Mouse (Mus musculus): ENCODE results near the gene Slc18b1. TPM values are rescaled to one million over a fixed set of nuclear protein-coding genes. Genes with fewer than 3 reads are reported as not detected.
"Not testable (repeated sequence)": the region's sequence is repeated elsewhere in the genome, so short reads cannot be mapped to it uniquely, and the experiment has no call there.

Gene Slc18b1
- total RNA-seq (2021), result 10 to 100 TPM; 28.1 to 31.2 TPM
- long read RNA-seq, experiment 1, transcript Slc18b1-201 (14 exons, 2,837 nt), result major isoform, 11 of 19 reads
- long read RNA-seq, experiment 1, partial matches to known transcripts, result 0 of 19 reads
- long read RNA-seq, experiment 1, other reads (novel, unspliced or antisense), result 8 of 19 reads
- long read RNA-seq, experiment 2, transcript Slc18b1-201 (14 exons, 2,837 nt), result major isoform, 10 of 27 reads
- long read RNA-seq, experiment 2, partial matches to known transcripts, result 0 of 27 reads
- long read RNA-seq, experiment 2, other reads (novel, unspliced or antisense), result 16 of 27 reads

DNA sequence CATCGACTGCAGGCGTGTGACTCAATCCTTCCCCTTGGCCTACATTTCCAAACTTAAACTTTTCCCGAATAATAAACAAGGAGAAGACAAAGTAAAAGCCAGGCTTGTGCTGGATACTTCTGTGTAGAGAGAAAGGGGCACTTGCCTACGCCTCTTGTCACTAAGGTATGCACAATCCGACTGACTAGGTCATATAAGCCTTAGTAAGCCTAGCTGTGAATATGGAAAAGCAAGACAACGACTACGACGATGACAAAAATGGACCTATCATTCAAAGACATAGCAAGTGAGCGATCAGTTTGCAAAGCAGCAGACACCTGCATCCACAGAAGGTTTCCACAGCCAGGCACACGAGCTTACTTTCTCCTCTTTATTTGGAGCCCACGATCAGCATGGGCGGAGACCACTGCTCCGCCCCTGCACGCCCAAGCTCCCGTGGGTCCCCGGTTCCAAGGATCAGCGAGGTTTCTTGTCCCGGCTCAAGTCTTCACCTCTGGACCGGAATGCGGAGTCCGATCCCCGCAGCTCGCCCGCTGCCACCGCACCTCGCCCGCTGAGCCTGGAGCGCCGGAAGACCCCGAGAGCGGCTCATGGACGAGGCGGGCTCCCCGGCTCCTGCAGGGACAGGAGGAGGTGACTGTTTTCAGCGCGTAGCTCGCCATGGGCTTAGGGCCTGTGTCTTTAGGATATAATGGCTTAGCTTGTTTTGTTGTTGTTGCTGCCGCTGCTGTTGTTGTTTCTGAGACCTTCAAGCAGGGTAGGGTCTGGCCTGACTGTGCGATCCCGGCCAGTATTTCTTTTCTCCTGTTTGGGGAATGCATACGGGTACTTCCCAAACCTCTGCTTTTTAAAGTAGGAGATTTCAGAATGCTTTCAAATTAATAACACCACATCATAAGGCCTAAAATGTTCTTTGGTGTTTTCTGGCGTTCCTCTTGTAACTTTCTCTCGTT lies at the start of gene Slc18b1:
Gene Slc18b1 (plus strand): TSS at position 436 of the 953 bp plus-strand sequence.
- no peak for TF ChIP-seq CTCF (conservative IDR thresholded peaks at IDR 0.05)
- H3K27ac ChIP-seq, result peak within 1 kb of the TSS; percentile 92
- H3K4me3 ChIP-seq, result peak within 1 kb of the TSS; percentile 80
- DNase-seq (ENCODE audit: low spot score in 2 of 2), result peak in 1 of 2 experiments; percentile 39

- Histone ChIP-seq H3K27ac (no peak overlapping the region), H3K4me3 (no peak overlapping the region)
- TF ChIP-seq CTCF (conservative IDR thresholded peaks at IDR 0.05), result no peak
- DNase-seq (ENCODE audit: low spot score in 2 of 2), result no peak
These were observed 42.6 kb upstream of the Slc18b1 start for GRCm38 (mm10) chr10:23754166-23754565.

DNA sequence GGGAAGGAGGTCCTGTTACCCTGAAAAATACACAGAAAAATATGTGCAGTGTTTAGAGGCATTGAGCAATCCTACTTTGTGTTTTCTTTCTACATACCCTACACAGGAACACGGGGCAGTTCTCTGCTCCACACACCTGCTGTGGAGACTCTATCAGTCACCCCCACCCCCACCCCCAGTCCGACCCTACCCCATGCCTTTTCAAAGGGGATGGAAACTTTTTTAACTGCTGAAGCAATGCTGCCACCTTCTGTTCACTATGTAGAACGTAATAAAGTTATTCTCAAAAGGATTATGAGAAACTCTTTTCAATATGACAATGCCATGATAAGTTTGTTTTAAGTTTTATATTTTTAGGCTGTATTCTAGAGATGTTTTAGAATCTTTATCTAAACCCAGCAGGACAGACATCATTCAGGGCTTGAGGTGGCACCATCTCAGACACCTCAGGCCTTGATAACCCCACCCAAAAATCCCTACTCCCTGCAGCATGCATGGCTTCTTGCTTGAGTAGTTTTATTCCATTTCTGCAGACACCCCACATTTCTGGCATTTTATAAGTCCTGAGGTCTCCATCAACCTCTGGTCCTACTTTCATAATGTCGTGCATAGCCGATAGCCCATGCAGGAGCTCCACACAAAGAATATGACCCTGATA lies 19.4 kb upstream of the Slc18b1 start:
- no peak for DNase-seq (ENCODE audit: low spot score in 2 of 2)
- peak; percentile 74 for TF ChIP-seq CTCF (conservative IDR thresholded peaks at IDR 0.05)
- H3K4me3 ChIP-seq, result no peak overlapping the region
- no peak overlapping the region for H3K27ac ChIP-seq

DNA sequence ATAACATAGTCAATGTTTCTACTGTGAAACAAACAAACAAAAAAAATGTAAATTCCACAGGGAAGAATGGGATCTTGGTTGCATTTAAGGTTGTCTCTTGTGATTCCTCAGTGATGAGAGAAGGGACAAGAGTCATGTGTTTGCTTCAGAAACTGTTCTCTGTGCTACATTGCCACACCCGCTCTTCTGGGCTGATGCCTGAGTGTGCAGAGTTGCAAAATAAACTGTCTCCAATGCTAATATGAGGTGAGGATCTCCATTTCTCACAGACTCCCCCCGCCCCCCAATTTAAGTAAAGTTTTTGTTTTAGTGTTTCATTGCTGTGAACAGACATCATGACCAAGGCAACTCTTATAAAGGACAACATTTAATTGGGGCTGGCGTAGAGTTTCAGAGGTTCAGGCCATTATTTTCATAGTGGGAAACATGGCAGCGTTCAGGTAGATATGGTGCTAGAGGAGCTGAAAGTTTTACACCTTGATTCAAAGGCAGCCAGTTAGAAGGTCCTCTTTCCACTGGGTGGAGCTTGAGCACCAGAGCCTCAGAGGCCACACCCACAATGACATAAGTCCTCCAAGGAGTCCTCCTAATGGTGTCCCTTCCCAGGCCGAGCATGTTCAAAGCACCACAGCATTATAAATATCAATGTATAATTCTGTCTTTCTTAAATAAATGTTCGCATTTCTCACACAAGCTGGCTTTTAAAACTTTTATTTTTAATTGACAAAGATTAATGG lies 16.1 kb upstream of the Slc18b1 start:
- DNase-seq (ENCODE audit: low spot score in 2 of 2), result no peak
- Histone ChIP-seq H3K4me3 (no peak overlapping the region), H3K27ac (no peak overlapping the region)
- TF ChIP-seq CTCF (conservative IDR thresholded peaks at IDR 0.05), result no peak

- Histone ChIP-seq H3K27ac (no peak overlapping the region), H3K4me3 (no peak overlapping the region)
- DNase-seq (ENCODE audit: low spot score in 2 of 2), result no peak
- no peak for TF ChIP-seq CTCF (conservative IDR thresholded peaks at IDR 0.05)
These were observed 14.7 kb upstream of the Slc18b1 start for GRCm38 (mm10) chr10:23781760-23782735.

DNA sequence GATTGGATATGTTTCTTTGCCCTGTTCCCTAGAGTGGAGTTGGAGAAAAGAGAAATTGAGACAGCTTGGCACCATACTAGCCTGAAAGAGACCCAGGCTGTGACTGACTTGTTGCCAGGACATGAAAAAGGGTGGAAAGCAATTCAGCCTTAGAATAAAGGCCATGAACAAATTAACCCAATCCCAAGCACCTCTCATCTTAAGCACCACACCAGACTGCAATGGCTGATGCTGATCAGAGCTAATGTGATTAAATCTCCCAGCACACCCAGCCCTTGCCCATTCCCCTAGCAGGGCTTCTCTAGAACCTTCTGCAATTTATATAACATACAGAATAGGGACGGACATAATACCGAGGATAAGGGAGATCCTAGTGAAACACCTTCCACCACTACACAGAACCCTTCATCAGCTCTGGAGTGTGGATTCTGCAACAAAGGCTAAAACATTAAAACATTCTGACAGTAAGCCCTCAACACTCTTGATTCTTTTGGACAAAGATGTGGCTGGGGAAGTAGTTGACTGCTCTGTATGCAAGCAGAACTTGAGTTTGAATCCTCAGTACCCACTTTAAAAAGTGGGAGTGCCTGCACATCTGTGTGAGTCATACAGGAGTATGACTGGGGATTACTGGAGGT lies 13.8 kb upstream of the Slc18b1 start:
- Histone ChIP-seq H3K4me3 (no peak overlapping the region), H3K27ac (no peak overlapping the region)
- no peak for DNase-seq (ENCODE audit: low spot score in 2 of 2)
- TF ChIP-seq CTCF (conservative IDR thresholded peaks at IDR 0.05), result no peak

GRCm38 (mm10) chr10:23783493-23783884 lies 13.3 kb upstream of the Slc18b1 start:
- no peak for TF ChIP-seq CTCF (conservative IDR thresholded peaks at IDR 0.05)
- Histone ChIP-seq H3K27ac (no peak overlapping the region), H3K4me3 (no peak overlapping the region)
- DNase-seq (ENCODE audit: low spot score in 2 of 2), result no peak

DNA sequence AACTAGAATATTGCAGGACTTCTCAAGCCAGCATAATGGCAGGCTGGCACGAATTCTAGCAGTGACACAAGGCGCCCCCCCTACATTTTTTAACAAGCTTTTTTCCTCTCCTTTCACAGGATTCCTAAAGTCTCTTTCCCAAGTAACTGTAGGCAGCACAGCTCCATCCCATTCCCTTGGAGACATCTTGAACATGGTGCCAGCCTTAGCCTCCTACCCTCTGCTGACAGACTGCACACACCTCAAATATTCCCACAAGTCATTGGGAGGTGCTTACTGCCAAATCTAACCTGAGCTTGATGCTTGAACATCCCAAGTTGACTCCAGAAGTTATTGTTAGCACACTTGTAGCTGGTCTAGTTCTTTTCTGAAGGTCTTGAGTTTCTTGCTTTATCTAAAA lies 12.7 kb upstream of the Slc18b1 start:
- Histone ChIP-seq H3K27ac (no peak overlapping the region), H3K4me3 (no peak overlapping the region)
- DNase-seq (ENCODE audit: low spot score in 2 of 2), result no peak

GRCm38 (mm10) chr10:23785599-23785998 lies 11.2 kb upstream of the Slc18b1 start:
- not testable (repeated sequence) for DNase-seq (ENCODE audit: low spot score in 2 of 2)
- peak overlapping the region; percentile 90 for H3K4me3 ChIP-seq

More for the DNA sequence above, 12.7 kb upstream of the Slc18b1 start:
- no peak for TF ChIP-seq CTCF (conservative IDR thresholded peaks at IDR 0.05)

GRCm38 (mm10) chr10:23786040-23786439 lies 10.7 kb upstream of the Slc18b1 start:
- no peak for DNase-seq (ENCODE audit: low spot score in 2 of 2)
- Histone ChIP-seq H3K27ac (no peak overlapping the region), H3K4me3 (peak overlapping the region; percentile 90)
- TF ChIP-seq CTCF (conservative IDR thresholded peaks at IDR 0.05), result no peak

More at GRCm38 (mm10) chr10:23785599-23785998, 11.2 kb upstream of the Slc18b1 start:
- H3K27ac ChIP-seq, result not testable (repeated sequence)

- Histone ChIP-seq H3K27ac (peak overlapping the region; percentile 86), H3K4me3 (peak overlapping the region; percentile 90)
- peak in 1 of 2 experiments; percentile 11 for DNase-seq (ENCODE audit: low spot score in 2 of 2)
These were observed 10.2 kb upstream of the Slc18b1 start for GRCm38 (mm10) chr10:23786631-23787038.

All from layer of hippocampus, adult 2 months (tissue).